Mouse (Mus musculus) spleen, embryonic (tissue): ENCODE results near the gene Eif2b5.

Experiments
- CTCF ChIA-PET: fragments of 350-600 bp; sonication (Branson Sonifier 250); formaldehyde crosslinking; loops from one replicate; lab custom pipeline; 2022; lab: Charles Lee

The Eif2b5 gene

GRCm38 (mm10) chr16:20489233-20489632 is 9.4 kb upstream of the Eif2b5 start:
- CTCF ChIA-PET = no interaction called here

GRCm38 (mm10) chr16:20490581-20490980 is 8.0 kb upstream of the Eif2b5 start:
- CTCF ChIA-PET = no interaction called here

- CTCF ChIA-PET = no interaction called here
Observed at GRCm38 (mm10) chr16:20491301-20491700, 7.3 kb upstream of the Eif2b5 start.

GRCm38 (mm10) chr16:20493452-20493851 is 5.2 kb upstream of the Eif2b5 start:
- CTCF ChIA-PET = interaction anchor here (0.7 kb wide), 1 partner anchor 1641 kb away, joined by 3 read pairs; no protein-coding TSS in a partner anchor

GRCm38 (mm10) chr16:20496671-20497600 is 1.7 kb upstream of the Eif2b5 start:
- CTCF ChIA-PET = interaction anchor here (0.6 to 1.3 kb wide), 2 partner anchors 266 to 269 kb away, joined by 3 read pairs; no protein-coding TSS in a partner anchor

- CTCF ChIA-PET = interaction anchor here (0.6 to 1.3 kb wide), 2 partner anchors 19 to 267 kb away, joined by 3 read pairs; partner anchors contain the start of gene Dvl3
Observed at GRCm38 (mm10) chr16:20497980-20498676, 489 bp upstream of the Eif2b5 start.

GRCm38 (mm10) chr16:20506000-20506399 is 7.4 kb downstream of the Eif2b5 start:
- CTCF ChIA-PET = interaction anchor here (0.6 to 0.7 kb wide), 2 partner anchors 106 to 154 kb away, joined by 3 to 4 read pairs; no protein-coding TSS in a partner anchor

- CTCF ChIA-PET = no interaction called here
Observed at GRCm38 (mm10) chr16:20509349-20509748, 10.7 kb downstream of the Eif2b5 start.

GRCm38 (mm10) chr16:20511277-20511847 is 12.7 kb downstream of the Eif2b5 start:
- CTCF ChIA-PET = no interaction called here

GRCm38 (mm10) chr16:20516032-20516431 is 17.4 kb downstream of the Eif2b5 start:
- CTCF ChIA-PET = no interaction called here

- CTCF ChIA-PET = interaction anchor here (0.6 kb wide), 1 partner anchor 19 kb away, joined by 3 read pairs; no protein-coding TSS in a partner anchor
Observed at GRCm38 (mm10) chr16:20516726-20517201, 18.1 kb downstream of the Eif2b5 start, which contains the start of gene Dvl3. Gene Dvl3, plus strand, starts transcription at chr16:20516982.

- CTCF ChIA-PET = interaction anchor here (0.6 to 0.7 kb wide), 2 partner anchors 19 to 93 kb away, joined by 3 to 11 read pairs; no protein-coding TSS in a partner anchor
Observed at GRCm38 (mm10) chr16:20517216-20517615, 18.6 kb downstream of the Eif2b5 start.

- CTCF ChIA-PET = interaction anchor here (0.6 to 0.7 kb wide), 2 partner anchors 93 to 867 kb away, joined by 3 to 11 read pairs; no protein-coding TSS in a partner anchor
Observed at GRCm38 (mm10) chr16:20517701-20518374, 19.2 kb downstream of the Eif2b5 start.

GRCm38 (mm10) chr16:20523886-20524285 is 25.3 kb downstream of the Eif2b5 start:
- CTCF ChIA-PET = no interaction called here

- CTCF ChIA-PET = no interaction called here
Observed at GRCm38 (mm10) chr16:20528779-20529178, 30.2 kb downstream of the Eif2b5 start.

- CTCF ChIA-PET = interaction anchor here (0.7 kb wide), 1 partner anchor 1348 kb away, joined by 5 read pairs; no protein-coding TSS in a partner anchor
Observed at GRCm38 (mm10) chr16:20529375-20529774, 30.8 kb downstream of the Eif2b5 start.

GRCm38 (mm10) chr16:20530941-20531340 is 32.3 kb downstream of the Eif2b5 start:
- CTCF ChIA-PET = no interaction called here

GRCm38 (mm10) chr16:20534617-20535295 is 36.1 kb downstream of the Eif2b5 start:
- CTCF ChIA-PET = interaction anchor here (1.2 kb wide), 1 partner anchor 13 kb away, joined by 9 read pairs; no protein-coding TSS in a partner anchor

GRCm38 (mm10) chr16:20535296-20536080 is 36.9 kb downstream of the Eif2b5 start, which contains the start of gene Ap2m1:
Gene Ap2m1, plus strand, starts transcription at chr16:20535478.
- CTCF ChIA-PET = interaction anchor here (1.2 kb wide), 1 partner anchor 12 kb away, joined by 9 read pairs; no protein-coding TSS in a partner anchor
